Mouse (Mus musculus) lung, postnatal 25 days (tissue): ENCODE results near the gene Mrpl20.

Experiments used
- DNase-seq: peaks from one replicate; pipeline ENCODE4 v3.0.0; 2022; ENCODE audit warnings: low spot score

The Mrpl20 gene

DNA sequence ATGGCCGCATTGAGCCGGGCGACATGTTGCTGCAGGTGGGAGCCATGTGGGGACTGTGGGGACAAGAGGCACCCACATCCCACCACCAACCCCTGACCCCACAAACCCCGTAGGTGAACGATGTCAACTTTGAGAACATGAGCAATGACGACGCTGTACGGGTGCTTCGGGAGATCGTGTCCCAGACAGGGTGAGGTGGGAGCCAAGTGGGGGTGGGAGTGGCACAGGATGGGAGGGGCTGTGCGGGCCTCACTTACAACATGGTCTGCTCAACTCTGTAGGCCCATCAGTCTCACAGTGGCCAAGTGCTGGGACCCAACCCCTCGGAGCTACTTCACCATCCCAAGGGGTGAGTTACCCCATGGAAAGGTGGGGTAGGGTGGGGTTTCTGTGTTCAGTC is 52.3 kb downstream of the Mrpl20 start:
- no peak for DNase-seq

DNA sequence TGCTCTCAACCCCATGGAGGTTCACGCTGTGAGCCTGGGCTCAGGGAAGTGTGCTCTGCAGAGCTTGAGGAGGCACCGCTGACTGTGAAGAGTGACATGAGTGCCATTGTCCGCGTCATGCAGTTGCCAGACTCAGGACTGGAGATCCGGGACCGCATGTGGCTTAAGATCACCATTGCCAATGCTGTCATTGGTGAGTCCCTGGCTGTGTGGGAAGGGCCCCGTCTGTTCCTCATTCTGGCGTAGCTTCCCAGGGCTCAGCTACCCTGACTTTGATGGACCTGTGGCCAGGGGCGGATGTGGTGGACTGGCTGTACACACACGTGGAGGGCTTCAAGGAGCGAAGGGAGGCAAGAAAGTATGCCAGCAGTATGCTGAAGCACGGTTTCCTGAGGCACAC is 53.4 kb downstream of the Mrpl20 start:
- no peak for DNase-seq

GRCm38 (mm10) chr4:155856881-155857280 is 54.2 kb downstream of the Mrpl20 start:
- no peak for DNase-seq

DNA sequence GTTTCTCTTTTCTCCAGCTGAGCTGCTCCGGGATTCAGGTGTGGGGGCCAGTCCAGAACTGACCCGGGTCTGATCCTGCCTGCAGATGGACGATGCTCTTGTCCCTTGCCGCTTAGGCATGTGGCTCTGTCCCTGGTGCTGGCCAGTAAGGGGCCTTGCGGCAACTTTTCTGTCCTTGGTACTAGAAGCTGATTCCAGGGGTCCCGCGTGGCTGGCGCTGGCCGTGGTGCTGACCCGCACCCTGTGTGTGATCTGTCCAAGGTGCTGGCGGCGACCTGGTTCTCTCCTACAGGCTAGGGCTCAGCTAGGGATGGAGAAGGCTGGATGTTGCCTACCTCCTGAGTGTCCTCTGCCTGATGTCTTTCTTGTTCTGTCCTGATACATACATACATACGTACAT is 56.6 kb downstream of the Mrpl20 start:
- DNase-seq, result no peak
